Mouse (Mus musculus): ENCODE data around the gene Ppm1k. TPM values are rescaled to one million over a fixed set of nuclear protein-coding genes. Genes with fewer than 3 reads are reported as not detected.
A peak's percentile ranks its signal among the peaks of the same experiment; 100 is the strongest.

Ppm1k gene
- polyA plus RNA-seq, 1 experiment from 2014 or later: 5.3 TPM

- Histone ChIP-seq H3K4me2 (ENCODE audit: low read depth, low read length) (peak overlapping the region; percentile 88), H3K4me1 (ENCODE audit: control insufficient read depth, insufficient read depth, low read length) (peaks cover 8% of the 10 kb centered on the region), H3K36me3 (ENCODE audit: control insufficient read depth, insufficient read depth, low read length) (no peaks in the 10 kb centered on the region), H3K9ac (ENCODE audit: low read length) (peak overlapping the region; percentile 80), H3K4me3 (replicated peaks; ENCODE audit: low read length) (peak overlapping the region; percentile 68), H3K9me3 (replicated peaks; ENCODE audit: control insufficient read depth, low read length) (no peaks in the 10 kb centered on the region), H3K27ac (ENCODE audit: low read length) (peak overlapping the region; percentile 78), H3K27me3 (ENCODE audit: control insufficient read depth, insufficient read depth, low read length) (no peaks in the 10 kb centered on the region)
- ATAC-seq (ENCODE audit: insufficient read depth, low FRiP score): peak; percentile 7; the same call in 1 of the 2 replicates
- under 1% methylated on average over 31 of the region's 31 CpGs for WGBS
These were observed 519 bp downstream of the Ppm1k start for GRCm38 (mm10) chr6:57534611-57535286.

- Histone ChIP-seq H3K27me3 (ENCODE audit: control insufficient read depth, insufficient read depth, low read length) (no peaks in the 10 kb centered on the region), H3K4me3 (replicated peaks; ENCODE audit: low read length) (peak overlapping the region; percentile 68), H3K4me1 (ENCODE audit: control insufficient read depth, insufficient read depth, low read length) (peaks cover 8% of the 10 kb centered on the region), H3K9me3 (replicated peaks; ENCODE audit: control insufficient read depth, low read length) (no peaks in the 10 kb centered on the region), H3K27ac (ENCODE audit: low read length) (peak overlapping the region; percentile 78), H3K9ac (ENCODE audit: low read length) (peak overlapping the region; percentile 80), H3K36me3 (ENCODE audit: control insufficient read depth, insufficient read depth, low read length) (no peaks in the 10 kb centered on the region), H3K4me2 (ENCODE audit: low read depth, low read length) (peak overlapping the region; percentile 88)
- no peak for ATAC-seq (ENCODE audit: insufficient read depth, low FRiP score)
- 3% methylated on average over 8 of the region's 8 CpGs for WGBS
These were observed 1.0 kb downstream of the Ppm1k start for GRCm38 (mm10) chr6:57534231-57534610.

DNA sequence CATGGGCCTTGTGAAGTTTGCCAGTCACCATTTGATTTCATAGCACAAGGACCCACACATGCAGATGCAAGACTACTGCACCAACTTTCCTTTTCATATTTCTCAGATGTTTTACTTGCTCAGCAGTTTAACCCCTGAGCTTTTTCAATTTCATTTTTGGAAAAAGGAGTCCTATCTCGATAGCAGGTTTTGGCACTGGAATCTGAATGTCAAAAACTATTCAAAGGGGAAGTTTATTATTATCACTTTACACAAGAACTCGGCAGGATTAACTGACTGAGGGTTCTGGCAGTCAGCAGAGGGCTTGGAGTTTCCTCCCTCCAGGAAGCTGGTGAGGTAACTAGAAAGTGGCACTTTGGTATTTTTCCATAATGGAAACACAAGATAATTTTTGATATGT, 1.9 kb downstream of the Ppm1k start:
- Histone ChIP-seq H3K4me2 (ENCODE audit: low read depth, low read length) (peak overlapping the region; percentile 88), H3K4me3 (replicated peaks; ENCODE audit: low read length) (peak overlapping the region; percentile 68; the same call in 1 of the 2 replicates), H3K27me3 (ENCODE audit: control insufficient read depth, insufficient read depth, low read length) (no peaks in the 10 kb centered on the region), H3K27ac (ENCODE audit: low read length) (no peak overlapping the region), H3K36me3 (ENCODE audit: control insufficient read depth, insufficient read depth, low read length) (no peaks in the 10 kb centered on the region), H3K4me1 (ENCODE audit: control insufficient read depth, insufficient read depth, low read length) (peaks cover 8% of the 10 kb centered on the region), H3K9me3 (replicated peaks; ENCODE audit: control insufficient read depth, low read length) (no peaks in the 10 kb centered on the region), H3K9ac (ENCODE audit: low read length) (no peak overlapping the region)
- no peak for ATAC-seq (ENCODE audit: insufficient read depth, low FRiP score)
- WGBS: 37% methylated on average over 2 of the region's 2 CpGs

DNA sequence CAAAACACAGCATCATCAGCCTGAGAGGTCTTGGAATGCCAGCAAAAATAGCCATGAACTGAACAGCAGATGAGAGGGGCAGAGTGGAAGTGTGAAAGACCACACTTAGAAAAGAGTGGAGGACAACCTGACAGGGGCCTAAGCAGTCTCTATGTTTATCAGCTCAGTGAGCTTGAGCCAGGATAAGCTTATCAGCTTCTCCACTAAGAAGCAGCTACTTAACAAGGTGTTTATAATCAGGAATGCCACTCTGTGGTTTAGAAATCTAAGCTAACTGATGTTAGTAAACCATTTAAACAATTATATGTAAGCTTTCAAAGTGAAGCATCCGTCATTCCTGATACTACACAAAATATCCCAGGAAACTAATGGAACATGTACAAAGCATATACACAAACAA, 3.2 kb downstream of the Ppm1k start:
- H3K27me3 ChIP-seq (ENCODE audit: control insufficient read depth, insufficient read depth, low read length): no peaks in the 10 kb centered on the region
- 53% methylated on average over 1 of the region's 1 CpGs for WGBS
- no peak for ATAC-seq (ENCODE audit: insufficient read depth, low FRiP score)

GRCm38 (mm10) chr6:57531441-57531840, 3.8 kb downstream of the Ppm1k start:
- Histone ChIP-seq H3K27me3 (ENCODE audit: control insufficient read depth, insufficient read depth, low read length) (no peaks in the 10 kb centered on the region), H3K27ac (ENCODE audit: low read length) (no peak overlapping the region), H3K4me2 (ENCODE audit: low read depth, low read length) (no peak overlapping the region), H3K9me3 (replicated peaks; ENCODE audit: control insufficient read depth, low read length) (no peaks in the 10 kb centered on the region), H3K4me3 (replicated peaks; ENCODE audit: low read length) (no peak overlapping the region), H3K36me3 (ENCODE audit: control insufficient read depth, insufficient read depth, low read length) (no peaks in the 10 kb centered on the region), H3K9ac (ENCODE audit: low read length) (no peak overlapping the region), H3K4me1 (ENCODE audit: control insufficient read depth, insufficient read depth, low read length) (peaks cover 8% of the 10 kb centered on the region)
- 58% methylated on average over 1 of the region's 1 CpGs for WGBS
- no peak for ATAC-seq (ENCODE audit: insufficient read depth, low FRiP score)

More for the DNA sequence above, 3.2 kb downstream of the Ppm1k start:
- Histone ChIP-seq H3K27ac (ENCODE audit: low read length) (no peak overlapping the region), H3K36me3 (ENCODE audit: control insufficient read depth, insufficient read depth, low read length) (no peaks in the 10 kb centered on the region), H3K4me3 (replicated peaks; ENCODE audit: low read length) (no peak overlapping the region), H3K4me2 (ENCODE audit: low read depth, low read length) (no peak overlapping the region), H3K4me1 (ENCODE audit: control insufficient read depth, insufficient read depth, low read length) (peaks cover 8% of the 10 kb centered on the region), H3K9ac (ENCODE audit: low read length) (no peak overlapping the region), H3K9me3 (replicated peaks; ENCODE audit: control insufficient read depth, low read length) (no peaks in the 10 kb centered on the region)

- no peak for ATAC-seq (ENCODE audit: insufficient read depth, low FRiP score)
These were observed 4.3 kb downstream of the Ppm1k start for GRCm38 (mm10) chr6:57531011-57531410.

GRCm38 (mm10) chr6:57529336-57529845, 5.9 kb downstream of the Ppm1k start:
- no peaks in the 10 kb centered on the region for H3K27me3 ChIP-seq (ENCODE audit: control insufficient read depth, insufficient read depth, low read length)
- no peak overlapping the region for H3K27ac ChIP-seq (ENCODE audit: low read length)
- WGBS: 82% methylated on average over 1 of the region's 1 CpGs
- peaks cover 8% of the 10 kb centered on the region for H3K4me1 ChIP-seq (ENCODE audit: control insufficient read depth, insufficient read depth, low read length)
- no peak overlapping the region for H3K9ac ChIP-seq (ENCODE audit: low read length)
- no peaks in the 10 kb centered on the region for H3K9me3 ChIP-seq (replicated peaks; ENCODE audit: control insufficient read depth, low read length)
- H3K4me3 ChIP-seq (replicated peaks; ENCODE audit: low read length): no peak overlapping the region
- H3K4me2 ChIP-seq (ENCODE audit: low read depth, low read length): no peak overlapping the region
- no peak for ATAC-seq (ENCODE audit: insufficient read depth, low FRiP score)
- no peaks in the 10 kb centered on the region for H3K36me3 ChIP-seq (ENCODE audit: control insufficient read depth, insufficient read depth, low read length)

More at GRCm38 (mm10) chr6:57531011-57531410, 4.3 kb downstream of the Ppm1k start:
- H3K27me3 ChIP-seq (ENCODE audit: control insufficient read depth, insufficient read depth, low read length): no peaks in the 10 kb centered on the region
- peaks cover 8% of the 10 kb centered on the region for H3K4me1 ChIP-seq (ENCODE audit: control insufficient read depth, insufficient read depth, low read length)
- no peaks in the 10 kb centered on the region for H3K9me3 ChIP-seq (replicated peaks; ENCODE audit: control insufficient read depth, low read length)
- H3K36me3 ChIP-seq (ENCODE audit: control insufficient read depth, insufficient read depth, low read length): no peaks in the 10 kb centered on the region
- no peak overlapping the region for H3K27ac ChIP-seq (ENCODE audit: low read length)
- H3K4me2 ChIP-seq (ENCODE audit: low read depth, low read length): no peak overlapping the region
- no peak overlapping the region for H3K9ac ChIP-seq (ENCODE audit: low read length)
- WGBS: 49% methylated on average over 4 of the region's 4 CpGs
- no peak overlapping the region for H3K4me3 ChIP-seq (replicated peaks; ENCODE audit: low read length)

- no peaks in the 10 kb centered on the region for H3K27me3 ChIP-seq (ENCODE audit: control insufficient read depth, insufficient read depth, low read length)
- no peak for ATAC-seq (ENCODE audit: insufficient read depth, low FRiP score)
- no peaks in the 10 kb centered on the region for H3K4me1 ChIP-seq (ENCODE audit: control insufficient read depth, insufficient read depth, low read length)
- no peak overlapping the region for H3K4me2 ChIP-seq (ENCODE audit: low read depth, low read length)
- H3K27ac ChIP-seq (ENCODE audit: low read length): no peak overlapping the region
- H3K9ac ChIP-seq (ENCODE audit: low read length): no peak overlapping the region
- H3K36me3 ChIP-seq (ENCODE audit: control insufficient read depth, insufficient read depth, low read length): no peaks in the 10 kb centered on the region
- H3K4me3 ChIP-seq (replicated peaks; ENCODE audit: low read length): no peak overlapping the region
- H3K9me3 ChIP-seq (replicated peaks; ENCODE audit: control insufficient read depth, low read length): no peaks in the 10 kb centered on the region
- 88% methylated on average over 2 of the region's 2 CpGs for WGBS
These were observed 8.3 kb downstream of the Ppm1k start for GRCm38 (mm10) chr6:57526933-57527332.

- 91% methylated on average over 10 of the region's 10 CpGs for WGBS
- Histone ChIP-seq H3K9ac (ENCODE audit: low read length) (no peak overlapping the region), H3K27me3 (ENCODE audit: control insufficient read depth, insufficient read depth, low read length) (no peaks in the 10 kb centered on the region), H3K36me3 (ENCODE audit: control insufficient read depth, insufficient read depth, low read length) (no peaks in the 10 kb centered on the region), H3K9me3 (replicated peaks; ENCODE audit: control insufficient read depth, low read length) (no peaks in the 10 kb centered on the region), H3K4me2 (ENCODE audit: low read depth, low read length) (no peak overlapping the region), H3K4me3 (replicated peaks; ENCODE audit: low read length) (no peak overlapping the region), H3K4me1 (ENCODE audit: control insufficient read depth, insufficient read depth, low read length) (no peaks in the 10 kb centered on the region), H3K27ac (ENCODE audit: low read length) (no peak overlapping the region)
- ATAC-seq (ENCODE audit: insufficient read depth, low FRiP score): no peak
These were observed 10.5 kb downstream of the Ppm1k start for GRCm38 (mm10) chr6:57524742-57525141.
